Mouse (Mus musculus): ENCODE data around the gene Fcgr3.

Gene Fcgr3

GRCm38 (mm10) chr1:171005081-171005480, 59.7 kb downstream of the Fcgr3 start:
- DNase-seq, result no peak

Data from kidney, adult 9 months (tissue).